Mouse (Mus musculus): ENCODE data around the gene Herpud1. TPM values are rescaled to one million over a fixed set of nuclear protein-coding genes. Genes with fewer than 3 reads are reported as not detected.

Gene Herpud1
- polyA plus RNA-seq, 1 experiment from 2014 or later, result 219 TPM

DNA sequence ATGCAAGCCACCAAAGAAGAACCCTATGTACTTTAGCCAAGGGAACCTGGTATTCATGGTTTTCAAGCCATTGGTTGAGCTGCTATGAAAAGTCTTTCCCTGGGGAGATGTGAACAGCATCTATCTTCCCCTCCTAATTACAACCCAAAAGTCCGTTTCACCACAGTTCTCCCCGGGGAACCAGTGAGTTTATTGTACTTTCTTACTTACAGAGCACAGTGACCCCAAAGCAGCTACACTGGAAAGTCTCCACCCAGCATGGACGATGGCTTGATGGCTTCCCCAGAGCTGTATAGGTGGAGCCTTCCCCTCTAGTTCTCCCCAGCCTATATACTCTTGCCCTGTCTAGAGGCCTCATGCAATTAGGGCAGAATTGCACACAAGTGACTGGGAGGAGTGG is 46.0 kb downstream of the Herpud1 start:
- Histone ChIP-seq H3K9ac (ENCODE audit: low read depth, low read length) (no peak overlapping the region), H3K36me3 (ENCODE audit: control insufficient read depth, insufficient read depth) (no peaks in the 10 kb centered on the region), H3K27ac (ENCODE audit: low read length) (no peak overlapping the region), H3K9me3 (replicated peaks; ENCODE audit: control insufficient read depth, low read length) (no peaks in the 10 kb centered on the region), H3K4me2 (ENCODE audit: low read depth, low read length) (no peak overlapping the region), H3K27me3 (ENCODE audit: control insufficient read depth, insufficient read depth, low read depth, low read length) (peaks cover 8% of the 10 kb centered on the region), H3K4me3 (ENCODE audit: low read depth, low read length) (no peak overlapping the region), H3K4me1 (ENCODE audit: control insufficient read depth, low read depth, low read length) (no peaks in the 10 kb centered on the region)
- no peak for ATAC-seq (ENCODE audit: low read depth)
- WGBS (ENCODE audit: insufficient replicate concordance), result 50% methylated on average over 3 of the region's 3 CpGs

DNA sequence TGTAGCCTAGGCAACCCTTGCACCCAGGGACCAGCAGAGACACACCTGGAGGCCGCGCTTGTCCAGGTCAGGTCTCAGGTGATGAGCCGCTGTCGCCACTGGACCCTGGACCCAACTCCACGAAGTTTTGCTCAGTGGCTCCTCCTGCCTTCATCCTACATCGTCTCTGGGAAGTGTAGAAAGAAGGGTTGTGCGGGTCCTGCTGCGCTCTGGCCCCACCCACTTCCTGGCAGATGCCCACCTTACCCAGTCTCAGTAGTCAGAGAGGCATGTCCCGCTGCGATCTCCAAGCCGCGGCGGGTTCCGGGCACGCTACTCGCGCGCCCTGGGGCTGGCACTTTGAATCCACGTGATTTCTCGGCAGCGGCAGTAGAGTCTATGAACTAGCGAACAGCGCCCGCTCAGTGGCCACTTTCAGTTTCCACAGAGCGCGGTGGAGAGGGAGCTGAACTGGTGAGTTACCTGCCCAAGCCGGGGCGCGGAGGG is 47.8 kb downstream of the Herpud1 start, which contains the start of gene Nlrc5:
TSS of gene Nlrc5 (plus strand) at position 376 of the 486 bp plus-strand sequence.
- Histone ChIP-seq H3K4me1 (ENCODE audit: control insufficient read depth, low read depth, low read length) (no peaks in the 10 kb centered on the region), H3K4me3 (ENCODE audit: low read depth, low read length) (peak within 1 kb of the TSS; percentile 53), H3K9me3 (replicated peaks; ENCODE audit: control insufficient read depth, low read length) (no peaks in the 10 kb centered on the region), H3K9ac (ENCODE audit: low read depth, low read length) (no peak within 1 kb of the TSS), H3K4me2 (ENCODE audit: low read depth, low read length) (peak within 1 kb of the TSS; percentile 61), H3K27ac (ENCODE audit: low read length) (no peak within 1 kb of the TSS), H3K36me3 (ENCODE audit: control insufficient read depth, insufficient read depth) (no peaks in the 10 kb centered on the region), H3K27me3 (ENCODE audit: control insufficient read depth, insufficient read depth, low read depth, low read length) (peaks cover 8% of the 10 kb centered on the region)
- ATAC-seq (ENCODE audit: low read depth), result no peak
- WGBS (ENCODE audit: insufficient replicate concordance), result 2% methylated on average over 29 of the region's 29 CpGs

DNA sequence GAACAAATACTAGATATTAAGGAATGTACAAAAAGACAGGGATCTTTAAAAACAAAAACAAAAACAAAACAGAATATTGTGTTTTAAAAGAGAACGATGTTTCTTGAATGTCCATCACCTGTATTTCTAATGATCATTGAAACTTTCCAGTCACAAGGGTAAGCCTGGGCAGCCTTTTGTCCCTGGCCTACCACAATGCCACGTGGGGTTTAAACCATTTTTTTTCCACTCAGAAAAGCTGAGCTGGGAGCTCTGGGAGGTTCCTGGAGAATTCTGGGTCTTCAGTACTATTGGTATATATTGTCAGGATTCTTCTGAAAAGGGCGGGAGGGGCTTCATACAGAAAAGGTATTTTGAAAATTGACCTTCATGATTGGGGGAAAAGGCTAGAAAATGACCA is 48.7 kb downstream of the Herpud1 start:
- Histone ChIP-seq H3K4me1 (ENCODE audit: control insufficient read depth, low read depth, low read length) (no peaks in the 10 kb centered on the region), H3K9me3 (replicated peaks; ENCODE audit: control insufficient read depth, low read length) (no peaks in the 10 kb centered on the region), H3K36me3 (ENCODE audit: control insufficient read depth, insufficient read depth) (no peaks in the 10 kb centered on the region), H3K9ac (ENCODE audit: low read depth, low read length) (no peak overlapping the region), H3K4me2 (ENCODE audit: low read depth, low read length) (no peak overlapping the region), H3K27me3 (ENCODE audit: control insufficient read depth, insufficient read depth, low read depth, low read length) (peaks cover 8% of the 10 kb centered on the region), H3K27ac (ENCODE audit: low read length) (no peak overlapping the region), H3K4me3 (ENCODE audit: low read depth, low read length) (no peak overlapping the region)
- 55% methylated on average over 3 of the region's 3 CpGs for WGBS (ENCODE audit: insufficient replicate concordance)
- ATAC-seq (ENCODE audit: low read depth), result no peak

DNA sequence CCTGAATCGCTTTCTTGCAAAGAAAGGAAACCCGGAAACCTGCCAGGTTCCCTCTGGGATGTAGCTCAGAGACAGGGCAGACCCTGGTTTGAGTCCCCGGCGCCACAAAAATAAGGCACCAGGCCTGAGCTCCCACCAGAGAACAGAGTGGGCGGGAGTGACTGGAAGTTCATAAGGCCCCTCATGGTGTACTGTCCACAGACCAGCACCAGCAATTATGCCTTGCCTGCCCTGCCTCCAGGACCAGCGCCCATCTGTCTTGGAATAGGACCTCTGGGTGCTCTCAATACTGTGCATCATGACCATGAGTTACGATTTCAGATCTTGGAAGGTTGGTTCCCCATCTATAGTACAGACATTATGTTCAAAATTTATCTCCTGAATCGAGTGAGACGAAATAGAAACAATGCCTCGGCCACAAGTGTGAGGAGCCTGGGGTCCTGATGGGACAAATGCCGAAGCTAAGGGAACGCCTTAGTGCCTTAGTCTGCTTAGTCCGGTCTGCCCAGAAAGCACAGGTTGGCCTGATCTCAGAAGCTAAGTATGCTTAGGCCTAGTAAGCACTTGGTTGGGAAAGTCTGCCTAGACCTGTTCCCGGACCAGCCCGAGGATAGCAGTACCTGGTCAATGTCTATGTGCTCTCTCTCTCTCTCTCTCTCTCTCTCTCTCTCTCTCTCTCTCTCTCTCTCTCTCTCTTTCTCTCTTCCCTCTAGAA is 49.3 kb downstream of the Herpud1 start:
- no peak overlapping the region for H3K4me3 ChIP-seq (ENCODE audit: low read depth, low read length)
- no peaks in the 10 kb centered on the region for H3K36me3 ChIP-seq (ENCODE audit: control insufficient read depth, insufficient read depth)
- H3K4me2 ChIP-seq (ENCODE audit: low read depth, low read length), result no peak overlapping the region
- H3K4me1 ChIP-seq (ENCODE audit: control insufficient read depth, low read depth, low read length), result no peaks in the 10 kb centered on the region
- H3K27ac ChIP-seq (ENCODE audit: low read length), result no peak overlapping the region
- no peak for ATAC-seq (ENCODE audit: low read depth)
- 63% methylated on average over 15 of the region's 15 CpGs for WGBS (ENCODE audit: insufficient replicate concordance)
- no peaks in the 10 kb centered on the region for H3K9me3 ChIP-seq (replicated peaks; ENCODE audit: control insufficient read depth, low read length)
- peaks cover 8% of the 10 kb centered on the region for H3K27me3 ChIP-seq (ENCODE audit: control insufficient read depth, insufficient read depth, low read depth, low read length)
- no peak overlapping the region for H3K9ac ChIP-seq (ENCODE audit: low read depth, low read length)

DNA sequence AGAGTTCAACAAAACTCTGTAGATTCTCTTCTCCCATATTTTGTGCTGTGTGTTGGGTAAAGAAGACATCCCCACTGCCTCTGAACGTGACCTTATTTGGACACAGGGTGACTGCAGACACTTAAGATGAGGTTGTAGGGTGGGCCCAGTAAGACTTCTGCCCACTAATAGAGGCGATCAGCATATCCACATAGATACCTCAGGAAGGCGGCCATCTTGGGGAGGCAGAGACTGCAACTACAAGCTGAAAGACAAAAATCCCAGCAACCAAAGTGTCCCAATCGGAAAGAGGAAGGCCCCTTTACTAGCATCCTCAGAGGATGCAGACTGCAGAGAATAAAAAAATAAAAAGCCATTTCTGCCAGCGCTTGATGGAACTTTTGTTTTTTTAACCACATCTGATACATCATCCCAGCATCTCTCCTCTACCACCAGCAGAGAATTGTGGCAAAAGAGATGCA is 49.9 kb downstream of the Herpud1 start:
- WGBS (ENCODE audit: insufficient replicate concordance), result 62% methylated on average over 5 of the region's 5 CpGs
- ATAC-seq (ENCODE audit: low read depth), result no peak

DNA sequence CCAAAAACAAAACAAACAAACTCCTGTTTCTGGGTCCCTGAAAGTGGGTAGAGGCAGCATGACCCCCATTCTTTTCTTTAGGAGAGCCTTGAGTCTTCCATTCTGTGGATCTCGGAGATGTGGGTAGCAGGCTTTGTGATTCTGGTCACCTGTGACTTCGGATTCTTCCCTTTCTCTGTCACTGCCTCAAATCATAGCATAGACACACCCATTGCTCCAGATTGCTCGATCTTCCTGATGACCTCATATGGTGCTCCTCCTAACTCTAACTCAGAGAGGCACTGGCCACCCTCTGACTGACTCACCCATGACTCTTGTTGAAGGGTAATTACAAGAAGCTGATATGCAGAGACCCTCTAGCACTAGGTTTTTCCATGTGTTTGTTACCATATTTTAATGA is 50.7 kb downstream of the Herpud1 start:
- Histone ChIP-seq H3K9me3 (replicated peaks; ENCODE audit: control insufficient read depth, low read length) (no peaks in the 10 kb centered on the region), H3K36me3 (ENCODE audit: control insufficient read depth, insufficient read depth) (no peaks in the 10 kb centered on the region), H3K9ac (ENCODE audit: low read depth, low read length) (no peak overlapping the region), H3K4me2 (ENCODE audit: low read depth, low read length) (no peak overlapping the region), H3K4me1 (ENCODE audit: control insufficient read depth, low read depth, low read length) (no peaks in the 10 kb centered on the region), H3K4me3 (ENCODE audit: low read depth, low read length) (no peak overlapping the region), H3K27me3 (ENCODE audit: control insufficient read depth, insufficient read depth, low read depth, low read length) (peaks cover 8% of the 10 kb centered on the region), H3K27ac (ENCODE audit: low read length) (no peak overlapping the region)
- no peak for ATAC-seq (ENCODE audit: low read depth)
- 43% methylated on average over 3 of the region's 3 CpGs for WGBS (ENCODE audit: insufficient replicate concordance)

More for the DNA sequence above, 49.9 kb downstream of the Herpud1 start:
- no peak overlapping the region for H3K4me2 ChIP-seq (ENCODE audit: low read depth, low read length)
- no peak overlapping the region for H3K9ac ChIP-seq (ENCODE audit: low read depth, low read length)
- peaks cover 8% of the 10 kb centered on the region for H3K27me3 ChIP-seq (ENCODE audit: control insufficient read depth, insufficient read depth, low read depth, low read length)
- H3K4me3 ChIP-seq (ENCODE audit: low read depth, low read length), result no peak overlapping the region
- H3K36me3 ChIP-seq (ENCODE audit: control insufficient read depth, insufficient read depth), result no peaks in the 10 kb centered on the region
- no peaks in the 10 kb centered on the region for H3K9me3 ChIP-seq (replicated peaks; ENCODE audit: control insufficient read depth, low read length)
- H3K4me1 ChIP-seq (ENCODE audit: control insufficient read depth, low read depth, low read length), result no peaks in the 10 kb centered on the region
- no peak overlapping the region for H3K27ac ChIP-seq (ENCODE audit: low read length)

DNA sequence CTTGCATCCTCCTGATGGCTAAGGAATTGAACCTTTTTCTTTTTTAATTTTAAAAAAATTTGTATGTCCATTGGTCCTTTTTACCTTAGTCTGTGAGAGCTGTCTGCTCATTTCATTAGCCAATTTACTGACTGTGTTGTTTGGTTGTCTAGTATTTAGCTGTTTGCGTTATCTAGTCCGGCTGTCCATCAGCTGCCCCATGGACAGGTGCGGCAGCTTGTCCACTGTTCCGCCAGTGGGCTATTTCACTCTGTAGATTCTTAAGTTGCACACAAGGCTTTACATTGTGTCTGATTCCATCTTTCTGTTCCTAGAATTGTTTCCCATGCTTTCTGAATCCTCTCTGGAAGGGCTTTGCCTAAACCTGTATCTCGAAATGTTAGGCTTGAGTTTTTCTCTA is 52.4 kb downstream of the Herpud1 start:
- WGBS (ENCODE audit: insufficient replicate concordance), result 75% methylated on average over 5 of the region's 5 CpGs
- H3K4me2 ChIP-seq (ENCODE audit: low read depth, low read length), result no peak overlapping the region
- no peaks in the 10 kb centered on the region for H3K36me3 ChIP-seq (ENCODE audit: control insufficient read depth, insufficient read depth)
- ATAC-seq (ENCODE audit: low read depth), result no peak
- no peaks in the 10 kb centered on the region for H3K9me3 ChIP-seq (replicated peaks; ENCODE audit: control insufficient read depth, low read length)
- no peak overlapping the region for H3K27ac ChIP-seq (ENCODE audit: low read length)
- no peak overlapping the region for H3K4me3 ChIP-seq (ENCODE audit: low read depth, low read length)
- peaks cover 2% of the 10 kb centered on the region for H3K27me3 ChIP-seq (ENCODE audit: control insufficient read depth, insufficient read depth, low read depth, low read length)
- no peaks in the 10 kb centered on the region for H3K4me1 ChIP-seq (ENCODE audit: control insufficient read depth, low read depth, low read length)
- no peak overlapping the region for H3K9ac ChIP-seq (ENCODE audit: low read depth, low read length)

DNA sequence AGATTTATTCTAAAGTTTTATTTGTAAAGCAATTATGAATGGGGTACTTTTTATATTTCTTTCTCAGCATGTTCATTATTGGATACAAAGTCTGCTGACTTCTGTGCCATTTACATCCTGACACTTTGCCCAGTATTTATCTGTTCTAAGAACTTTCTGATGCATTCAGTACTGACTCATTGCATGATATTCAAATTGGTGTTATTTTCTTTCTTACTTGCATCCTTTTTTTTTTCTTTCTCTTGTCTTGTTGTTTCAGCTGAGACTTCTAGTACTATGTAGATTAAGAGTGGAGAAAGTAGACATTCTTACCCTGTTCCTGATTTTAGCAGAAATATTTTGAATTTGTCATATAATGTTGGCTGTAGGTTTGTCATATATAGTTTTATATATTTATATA is 53.5 kb downstream of the Herpud1 start:
- no peaks in the 10 kb centered on the region for H3K4me1 ChIP-seq (ENCODE audit: control insufficient read depth, low read depth, low read length)
- no peaks in the 10 kb centered on the region for H3K9me3 ChIP-seq (replicated peaks; ENCODE audit: control insufficient read depth, low read length)
- H3K4me3 ChIP-seq (ENCODE audit: low read depth, low read length), result no peak overlapping the region
- H3K27ac ChIP-seq (ENCODE audit: low read length), result no peak overlapping the region
- no peaks in the 10 kb centered on the region for H3K27me3 ChIP-seq (ENCODE audit: control insufficient read depth, insufficient read depth, low read depth, low read length)
- H3K9ac ChIP-seq (ENCODE audit: low read depth, low read length), result no peak overlapping the region
- no peak for ATAC-seq (ENCODE audit: low read depth)
- no peak overlapping the region for H3K4me2 ChIP-seq (ENCODE audit: low read depth, low read length)
- no peaks in the 10 kb centered on the region for H3K36me3 ChIP-seq (ENCODE audit: control insufficient read depth, insufficient read depth)

DNA sequence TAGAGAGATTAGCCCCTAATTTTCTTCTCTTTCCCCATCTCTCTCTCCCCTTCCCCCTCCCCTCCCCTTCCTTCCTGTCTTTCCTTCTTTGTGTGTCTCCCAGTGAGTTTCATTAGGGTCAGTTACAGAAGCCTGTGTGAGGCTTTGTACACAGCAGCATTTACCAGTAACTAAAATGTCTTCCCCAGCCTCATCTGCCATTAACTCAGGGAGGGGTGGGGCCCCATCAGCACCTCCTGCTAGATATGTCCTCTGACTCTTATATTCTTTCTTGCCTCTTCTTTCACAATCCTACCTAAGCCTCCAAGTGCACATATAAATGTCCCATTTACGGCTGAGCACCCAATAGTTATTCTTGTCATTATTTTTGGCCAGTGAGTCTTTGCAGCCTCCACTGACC is 54.2 kb downstream of the Herpud1 start:
- Histone ChIP-seq H3K4me2 (ENCODE audit: low read depth, low read length) (no peak overlapping the region), H3K36me3 (ENCODE audit: control insufficient read depth, insufficient read depth) (no peaks in the 10 kb centered on the region), H3K4me3 (ENCODE audit: low read depth, low read length) (no peak overlapping the region), H3K9ac (ENCODE audit: low read depth, low read length) (no peak overlapping the region), H3K27ac (ENCODE audit: low read length) (no peak overlapping the region), H3K27me3 (ENCODE audit: control insufficient read depth, insufficient read depth, low read depth, low read length) (no peaks in the 10 kb centered on the region), H3K9me3 (replicated peaks; ENCODE audit: control insufficient read depth, low read length) (no peaks in the 10 kb centered on the region), H3K4me1 (ENCODE audit: control insufficient read depth, low read depth, low read length) (no peaks in the 10 kb centered on the region)
- WGBS (ENCODE audit: insufficient replicate concordance), result 63% methylated on average over 1 of the region's 1 CpGs
- no peak for ATAC-seq (ENCODE audit: low read depth)
